In genomic region chr2:70854231-70854888, GRCm38 (mm10) we compare ENCODE assay signal across 29 mouse cellular contexts. TPM values are rescaled to one million over a fixed set of nuclear protein-coding genes. Genes with fewer than 3 reads are reported as not detected.
DNase-seq lines count a peak whose midpoint lies in the region; ATAC-seq and TF ChIP-seq lines count a peak whose summit lies in the region.
"Had no signal": no experiment of that assay in that cellular context is flagged by ENCODE, and none has a peak within 500 bp of the region (broad histone marks: within the 10 kb centered on the region; RNA-seq: fewer than 3 reads in every experiment).

No protein-coding gene starts in this region.

- H3K4me2 ChIP-seq in midbrain, embryonic 11.5 days, result no peak overlapping the region
- no peak overlapping the region for H3K4me2 ChIP-seq in midbrain, embryonic 15.5 days
- H3K4me2 ChIP-seq in lung, postnatal 0 days (replicated peaks; ENCODE audit: low read depth, low read length), result no peak overlapping the region
- H3K4me2 ChIP-seq: embryonic facial prominence, embryonic 13.5 days; forebrain, embryonic 12.5 days; forebrain, embryonic 15.5 days; heart, embryonic 11.5 days; hindbrain, embryonic 13.5 days had no signal

- no peaks in the 10 kb centered on the region for H3K4me1 ChIP-seq in midbrain, embryonic 11.5 days (ENCODE audit: control insufficient read depth, insufficient read depth, low read length)
- H3K4me1 ChIP-seq in midbrain, embryonic 15.5 days, result peaks cover 6% of the 10 kb centered on the region
- peaks cover 4 to 8% of the 10 kb centered on the region in 2 experiments; a peak in 3 of 4 replicates for H3K4me1 ChIP-seq in MEL (ENCODE audit: control insufficient read depth in 1 of 2, insufficient read depth in 2 of 2, low read length in 2 of 2)
- H3K4me1 ChIP-seq in lung, postnatal 0 days (ENCODE audit: insufficient read depth, low read depth, low read length), result no peaks in the 10 kb centered on the region
- H3K4me1 ChIP-seq: forebrain, embryonic 12.5 days had no signal

- H3K27ac ChIP-seq in midbrain, embryonic 11.5 days (ENCODE audit: low read depth, low read length), result no peak overlapping the region
- H3K27ac ChIP-seq in midbrain, embryonic 15.5 days, result no peak overlapping the region
- no peak overlapping the region for H3K27ac ChIP-seq in MEL (ENCODE audit: control insufficient read depth, low read depth, low read length)
- no peak overlapping the region for H3K27ac ChIP-seq in lung, postnatal 0 days (ENCODE audit: low read length)
- H3K27ac ChIP-seq: embryonic facial prominence, embryonic 10.5 days; embryonic facial prominence, embryonic 13.5 days; forebrain, embryonic 12.5 days; forebrain, embryonic 15.5 days; hindbrain, embryonic 10.5 days; hindbrain, embryonic 13.5 days had no signal

- no peak for TF ChIP-seq CTCF in MEL (IDR thresholded peaks at IDR 0.05 in 2 of 3, conservative IDR thresholded peaks at IDR 0.05 in 1 of 3; ENCODE audit: control insufficient read depth in 1 of 3, insufficient read depth in 1 of 3, low read depth in 2 of 3, low read length in 3 of 3, poor library complexity in 1 of 3, severe bottlenecking in 1 of 3)
- no peak for TF ChIP-seq CTCF in lung, postnatal 0 days (IDR thresholded peaks at IDR 0.05)

- no peak for TF ChIP-seq RAD21 in MEL (IDR thresholded peaks at IDR 0.05; ENCODE audit: low read depth, low read length)

- peak; percentile 40 to 90; a peak in 2 of 4 replicates for TF ChIP-seq EP300 in MEL (IDR thresholded peaks at IDR 0.05; ENCODE audit: low read depth in 1 of 2, low read length in 2 of 2)
- no peak for TF ChIP-seq EP300 in lung, postnatal 0 days (IDR thresholded peaks at IDR 0.05)

- no peak overlapping the region for H3K4me3 ChIP-seq in midbrain, embryonic 11.5 days (ENCODE audit: low read depth, low read length)
- H3K4me3 ChIP-seq in midbrain, embryonic 15.5 days, result no peak overlapping the region
- no peak overlapping the region; a peak in 1 of 4 replicates for H3K4me3 ChIP-seq in MEL (ENCODE audit: control insufficient read depth in 1 of 2, insufficient read depth in 1 of 2, low read depth in 2 of 2, low read length in 2 of 2)
- no peak overlapping the region for H3K4me3 ChIP-seq in lung, postnatal 0 days (ENCODE audit: low read depth, low read length)
- H3K4me3 ChIP-seq: embryonic facial prominence, embryonic 10.5 days; embryonic facial prominence, embryonic 13.5 days; erythroblast, embryonic 14.5 days; forebrain, embryonic 12.5 days; forebrain, embryonic 15.5 days; hindbrain, embryonic 10.5 days; hindbrain, embryonic 13.5 days had no signal

- WGBS in midbrain, embryonic 11.5 days, result 93% methylated on average over 8 of the region's 8 CpGs
- WGBS in midbrain, embryonic 15.5 days, result 95% methylated on average over 8 of the region's 8 CpGs
- WGBS in lung, postnatal 0 days, result 89% methylated on average over 8 of the region's 8 CpGs

- no peaks in the 10 kb centered on the region for H3K9me3 ChIP-seq in midbrain, embryonic 11.5 days (ENCODE audit: control insufficient read depth, low read length)
- no peaks in the 10 kb centered on the region for H3K9me3 ChIP-seq in midbrain, embryonic 15.5 days
- no peaks in the 10 kb centered on the region for H3K9me3 ChIP-seq in MEL (replicated peaks; ENCODE audit: insufficient read depth, low read length)
- no peaks in the 10 kb centered on the region for H3K9me3 ChIP-seq in lung, postnatal 0 days (ENCODE audit: low read length)
- H3K9me3 ChIP-seq: embryonic facial prominence, embryonic 10.5 days; embryonic facial prominence, embryonic 13.5 days; forebrain, embryonic 12.5 days; forebrain, embryonic 15.5 days; G1E; hindbrain, embryonic 10.5 days; hindbrain, embryonic 13.5 days had no signal

- no peaks in the 10 kb centered on the region for H3K27me3 ChIP-seq in midbrain, embryonic 11.5 days (ENCODE audit: control insufficient read depth, insufficient read depth, low read length)
- H3K27me3 ChIP-seq in midbrain, embryonic 15.5 days (replicated peaks), result no peaks in the 10 kb centered on the region
- H3K27me3 ChIP-seq in MEL (ENCODE audit: control insufficient read depth in 1 of 2, insufficient read depth in 2 of 2, low read length in 2 of 2), result no peaks in the 10 kb centered on the region
- no peaks in the 10 kb centered on the region for H3K27me3 ChIP-seq in lung, postnatal 0 days (replicated peaks; ENCODE audit: insufficient read depth, low read length)
- H3K27me3 ChIP-seq: embryonic facial prominence, embryonic 13.5 days; forebrain, embryonic 12.5 days; forebrain, embryonic 15.5 days; hindbrain, embryonic 13.5 days had no signal

- no peaks in the 10 kb centered on the region for H3K36me3 ChIP-seq in midbrain, embryonic 11.5 days (ENCODE audit: control insufficient read depth, insufficient read depth, low read length)
- no peaks in the 10 kb centered on the region for H3K36me3 ChIP-seq in midbrain, embryonic 15.5 days (replicated peaks)
- peaks cover 0 to 3% of the 10 kb centered on the region in 2 experiments; a peak in 2 of 4 replicates for H3K36me3 ChIP-seq in MEL (ENCODE audit: control insufficient read depth in 1 of 2, insufficient read depth in 2 of 2, low read length in 2 of 2)
- no peaks in the 10 kb centered on the region for H3K36me3 ChIP-seq in lung, postnatal 0 days (ENCODE audit: insufficient read depth, low read length)
- H3K36me3 ChIP-seq: embryonic facial prominence, embryonic 10.5 days; embryonic facial prominence, embryonic 13.5 days; forebrain, embryonic 12.5 days; forebrain, embryonic 15.5 days; G1E; hindbrain, embryonic 10.5 days; hindbrain, embryonic 13.5 days had no signal

- DNase-seq in midbrain, embryonic 11.5 days (ENCODE audit: low spot score, missing footprints), result peak; percentile 41
- peak; percentile 69 for DNase-seq in MEL (ENCODE audit: low read depth, low spot score)
- no peak for DNase-seq in lung, postnatal 0 days (ENCODE audit: low spot score)
- DNase-seq in spleen, postnatal 36 days (ENCODE audit: low spot score in 2 of 2), result no peak
- DNase-seq: adrenal gland, adult 8-10 months; adrenal gland, postnatal 36 days; cerebellum, adult 11 months; cerebellum, adult 2 months; cerebellum, adult 9-11 months; cerebellum, postnatal 25 days; embryo, embryonic 11 days; gastrocnemius, postnatal 25 days; heart, postnatal 36 days had no signal

- no peak overlapping the region for H3K9ac ChIP-seq in midbrain, embryonic 11.5 days (ENCODE audit: low read length)
- no peak overlapping the region for H3K9ac ChIP-seq in midbrain, embryonic 15.5 days
- H3K9ac ChIP-seq in MEL (ENCODE audit: control insufficient read depth, low read depth, low read length, poor library complexity, severe bottlenecking), result no peak overlapping the region
- no peak overlapping the region for H3K9ac ChIP-seq in lung, postnatal 0 days (replicated peaks; ENCODE audit: low read depth)
- H3K9ac ChIP-seq: embryonic facial prominence, embryonic 13.5 days; forebrain, embryonic 12.5 days; forebrain, embryonic 15.5 days; hindbrain, embryonic 13.5 days had no signal

- no peak for TF ChIP-seq POLR2A in MEL (IDR thresholded peaks at IDR 0.05; ENCODE audit: control insufficient read depth in 1 of 2, insufficient read depth in 1 of 2, low read depth in 1 of 2, low read length in 2 of 2, poor library complexity in 1 of 2)

- no peak for ATAC-seq in midbrain, embryonic 11.5 days (ENCODE audit: low FRiP score)
- no peak for ATAC-seq in midbrain, embryonic 15.5 days (replicated peaks)
- ATAC-seq in granulocyte monocyte progenitor cell, adult 5-6 weeks (replicated peaks; ENCODE audit: poor library complexity, severe bottlenecking), result 0 out of 2 replicates have a peak, but pooled peaks have one; percentile 30
- peak; percentile 26; the same call in 1 of the 2 replicates for ATAC-seq in megakaryocyte progenitor cell, adult 5-6 weeks (replicated peaks; ENCODE audit: poor library complexity)
- ATAC-seq in lung, postnatal 0 days, result no peak
- ATAC-seq in cerebellum, adult (ENCODE audit: insufficient number of reproducible peaks, low FRiP score, low TSS enrichment), result no peak
- ATAC-seq: activated CD4-positive, CD25-positive, alpha-beta regulatory T cell, adult 4 months; CD4-positive, CD25-positive, alpha-beta regulatory T cell, adult 4 months; forebrain, embryonic 15.5 days; hindbrain, embryonic 16.5 days had no signal

- no peaks in the 10 kb centered on the region for H3K79me2 ChIP-seq in MEL (ENCODE audit: control insufficient read depth, insufficient read depth, low read length, poor library complexity)

TF ChIP-seq in MEL, 35 proteins besides CTCF, POLR2A, EP300 and RAD21:
- TF ChIP-seq SIN3A (IDR thresholded peaks at IDR 0.05; ENCODE audit: low read length), result peak; percentile 40; the same call in 1 of the 2 replicates
- TF ChIP-seq CHD1 (IDR thresholded peaks at IDR 0.05; ENCODE audit: low read depth, low read length), result no peak
- TF ChIP-seq TBP (IDR thresholded peaks at IDR 0.05; ENCODE audit: low read depth, low read length), result no peak
- no peak for TF ChIP-seq HCFC1 (IDR thresholded peaks at IDR 0.05; ENCODE audit: low read depth, low read length)
- TF ChIP-seq E2F4 (IDR thresholded peaks at IDR 0.05; ENCODE audit: borderline replicate concordance, low read depth, low read length), result no peak
- peak; percentile 98 for TF ChIP-seq MAFK (IDR thresholded peaks at IDR 0.05; ENCODE audit: borderline replicate concordance, low read depth, low read length)
- TF ChIP-seq RCOR1 (IDR thresholded peaks at IDR 0.05; ENCODE audit: low read depth, low read length), result peak; percentile 75
- TF ChIP-seq SMC3 (IDR thresholded peaks at IDR 0.05; ENCODE audit: low read depth, low read length), result no peak
- TF ChIP-seq MYB (IDR thresholded peaks at IDR 0.05; ENCODE audit: low read depth, low read length), result no peak
- peak; percentile 78 for TF ChIP-seq GATA1 (IDR thresholded peaks at IDR 0.05; ENCODE audit: low read depth, low read length)
- TF ChIP-seq TCF12 (IDR thresholded peaks at IDR 0.05; ENCODE audit: low read depth, low read length), result peak; percentile 66

RNA-seq across cellular contexts. Expression of gene Tlk1, which starts 28.8 kb away (rescaled TPM):
- 44.6 and 45.2 TPM in 2 replicates for polyA plus RNA-seq in midbrain, embryonic 11.5 days (2014; fragmentation: Nextera tagmentation; extraction: Ambion mirVana)
- polyA plus RNA-seq in midbrain, embryonic 15.5 days (2015; fragmentation: Nextera tagmentation; extraction: Ambion mirVana), result 25.3 and 27.1 TPM in 2 replicates
- 20.5 and 23.6 TPM in 2 replicates for total RNA-seq in MEL (2012; rRNA removed)
- polyA plus RNA-seq in MEL (2012; ENCODE audit: insufficient read depth in 1 of 2, insufficient read length in 2 of 2, low read depth in 1 of 2, low replicate concordance in 2 of 2, missing spikeins in 1 of 2), result 10 to 100 TPM; 56.6 to 57.0 TPM
- 43.7 and 49.3 TPM in 2 replicates for total RNA-seq in granulocyte monocyte progenitor cell, adult 5-6 weeks (2014; fragmentation: Nextera tagmentation)
- 44.2 and 47.4 TPM in 2 replicates for total RNA-seq in granulocyte monocyte progenitor cell, adult 5-6 weeks (2017)
- 71.7 and 80.6 TPM in 2 replicates for total RNA-seq in megakaryocyte progenitor cell, adult 5-6 weeks (2015)
- 41.5 and 45.2 TPM in 2 replicates for total RNA-seq in megakaryocyte progenitor cell, adult 5-6 weeks (2017)
- 23.7 and 27.8 TPM in 2 replicates for polyA plus RNA-seq in lung, postnatal 0 days (2015; fragmentation: Nextera tagmentation; extraction: Ambion mirVana)

Comparison
In these comparisons a context has a peak if more than half of its experiments do, and no peak if none do; other contexts are left out.
1. ATAC-seq: peak in granulocyte monocyte progenitor cell, adult 5-6 weeks (single experiment) and megakaryocyte progenitor cell, adult 5-6 weeks (single experiment); none in midbrain, embryonic 11.5 days (single experiment), midbrain, embryonic 15.5 days (single experiment), lung, postnatal 0 days (single experiment) and cerebellum, adult (single experiment).
2. DNase-seq: peak in midbrain, embryonic 11.5 days (single experiment) and MEL (single experiment); none in lung, postnatal 0 days (single experiment) and spleen, postnatal 36 days (0 of 2).